Mouse (Mus musculus): ENCODE measurements around the gene Gm37240.

The Gm37240 gene

GRCm38 (mm10) chr3:85185827-85186226 is 701.5 kb downstream of the Gm37240 start:
- DNase-seq (ENCODE audit: low spot score), result peak; percentile 53

DNA sequence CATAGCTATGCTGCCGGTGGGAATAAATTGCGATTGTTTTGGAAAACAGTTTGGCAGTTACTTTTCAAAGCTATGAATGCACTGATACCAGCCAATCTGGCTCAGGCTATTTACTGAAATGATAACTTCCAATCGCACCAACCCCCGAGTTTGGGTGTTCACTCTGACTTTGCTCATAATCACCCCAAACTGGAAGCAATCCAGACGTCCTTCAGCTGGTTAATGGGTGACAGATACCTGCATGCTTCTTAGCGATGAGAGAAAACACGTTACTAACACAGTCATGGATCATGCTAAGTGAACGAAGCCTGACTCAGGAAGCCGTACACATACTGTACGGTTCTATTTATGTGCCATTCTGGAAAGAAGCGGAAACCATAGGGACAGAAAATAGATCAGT is 702.4 kb downstream of the Gm37240 start:
- DNase-seq (ENCODE audit: low spot score), result no peak

DNA sequence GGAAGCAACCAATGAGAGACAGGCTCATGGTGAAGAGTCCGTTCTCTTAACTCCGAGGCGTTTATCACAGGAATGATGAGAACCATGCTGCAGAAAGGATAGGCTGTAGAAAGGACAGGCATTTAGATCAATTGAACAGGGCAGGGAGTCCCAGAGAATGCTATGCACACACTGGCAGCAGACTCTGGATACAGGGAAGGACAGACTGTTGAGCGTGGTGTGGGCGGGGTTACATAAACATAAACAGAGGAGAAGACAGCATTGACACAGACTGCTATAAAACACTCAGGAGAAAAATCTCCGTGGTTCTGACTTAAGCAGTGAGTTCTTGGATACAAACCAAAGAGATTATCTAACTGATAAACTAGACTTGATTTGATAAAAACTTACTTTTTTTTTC is 703.2 kb downstream of the Gm37240 start:
- no peak for DNase-seq (ENCODE audit: low spot score)

GRCm38 (mm10) chr3:85176736-85177135 is 710.6 kb downstream of the Gm37240 start:
- no peak for DNase-seq (ENCODE audit: low spot score)

- no peak for DNase-seq (ENCODE audit: low spot score)
Measured at GRCm38 (mm10) chr3:85174542-85175469, 712.5 kb downstream of the Gm37240 start.

DNA sequence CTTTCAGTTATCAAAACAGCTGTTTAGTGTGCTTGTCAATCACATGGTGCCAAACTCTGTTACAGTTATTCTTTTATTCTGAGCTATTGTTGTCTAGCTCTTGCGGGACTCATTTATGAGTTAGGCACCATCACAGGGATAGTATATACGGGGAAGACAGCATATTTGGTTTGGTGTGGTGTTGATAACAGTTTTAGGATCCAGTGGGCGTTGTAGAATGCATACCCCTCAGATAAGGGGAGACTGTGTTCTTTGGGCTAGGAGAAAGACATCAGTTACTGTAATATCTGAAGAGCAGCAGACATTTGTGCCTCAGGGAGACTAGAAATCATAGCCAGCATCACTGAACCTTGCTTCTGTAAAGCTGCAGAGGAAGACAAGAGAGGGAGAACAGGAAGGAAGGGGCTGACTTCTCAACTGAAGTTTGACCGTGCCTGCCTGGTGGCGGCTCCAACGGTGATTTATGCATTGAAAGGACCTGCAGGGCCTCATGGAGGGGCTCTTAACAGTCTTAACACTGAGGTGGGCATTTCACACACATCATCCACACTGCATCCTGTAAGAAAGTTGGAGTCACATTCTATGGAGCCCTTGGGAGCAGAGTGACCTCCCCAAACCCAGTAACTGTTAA is 713.8 kb downstream of the Gm37240 start:
- no peak for DNase-seq (ENCODE audit: low spot score)

GRCm38 (mm10) chr3:85172532-85172931 is 714.8 kb downstream of the Gm37240 start:
- no peak for DNase-seq (ENCODE audit: low spot score)

GRCm38 (mm10) chr3:85172096-85172495 is 715.2 kb downstream of the Gm37240 start:
- DNase-seq (ENCODE audit: low spot score), result no peak

DNA sequence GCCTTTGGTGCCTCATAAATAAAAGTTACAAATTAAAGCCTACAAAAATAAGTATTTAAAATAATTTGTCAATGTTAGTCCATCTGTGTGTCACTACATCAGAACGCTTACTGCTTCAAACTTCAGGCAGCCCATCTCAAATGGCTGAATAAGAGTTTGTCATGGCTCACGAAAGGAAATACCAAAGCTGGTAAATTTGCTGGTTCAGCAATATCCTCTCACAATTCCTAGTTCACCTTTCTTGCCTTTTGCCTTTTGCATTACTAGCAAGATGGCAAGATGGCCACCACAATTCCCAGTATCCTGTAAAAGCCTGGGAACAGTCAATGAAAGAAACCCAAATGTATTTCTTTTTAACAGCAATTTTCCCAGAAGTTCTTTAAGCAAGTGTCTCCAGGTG is 718.5 kb downstream of the Gm37240 start:
- no peak for DNase-seq (ENCODE audit: low spot score)

GRCm38 (mm10) chr3:85164931-85165330 is 722.4 kb downstream of the Gm37240 start:
- no peak for DNase-seq (ENCODE audit: low spot score)

- no peak for DNase-seq (ENCODE audit: low spot score)
Measured at GRCm38 (mm10) chr3:85163396-85163795, 723.9 kb downstream of the Gm37240 start.

GRCm38 (mm10) chr3:85162430-85162829 is 724.9 kb downstream of the Gm37240 start:
- no peak for DNase-seq (ENCODE audit: low spot score)

DNA sequence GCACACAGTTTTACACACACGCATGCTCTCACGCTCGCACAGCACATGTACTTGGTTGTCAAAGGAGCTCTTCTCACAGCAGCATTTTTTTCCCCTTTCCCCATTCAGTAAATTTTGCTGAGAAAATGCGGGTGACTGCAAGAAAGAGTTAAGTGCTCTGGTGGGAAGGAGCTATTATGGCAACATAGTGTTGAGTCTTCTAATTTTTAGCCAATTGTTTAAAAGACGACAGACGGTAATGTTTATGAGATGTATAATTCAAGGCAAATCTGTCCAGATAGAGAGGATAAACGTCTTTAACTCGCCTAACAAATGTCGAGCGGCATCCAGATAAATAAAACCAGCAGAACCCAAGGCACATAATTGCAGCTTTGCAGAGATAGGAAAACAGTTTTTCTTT is 726.5 kb downstream of the Gm37240 start:
- DNase-seq (ENCODE audit: low spot score), result no peak

GRCm38 (mm10) chr3:85159631-85160030 is 727.7 kb downstream of the Gm37240 start:
- DNase-seq (ENCODE audit: low spot score), result no peak

DNA sequence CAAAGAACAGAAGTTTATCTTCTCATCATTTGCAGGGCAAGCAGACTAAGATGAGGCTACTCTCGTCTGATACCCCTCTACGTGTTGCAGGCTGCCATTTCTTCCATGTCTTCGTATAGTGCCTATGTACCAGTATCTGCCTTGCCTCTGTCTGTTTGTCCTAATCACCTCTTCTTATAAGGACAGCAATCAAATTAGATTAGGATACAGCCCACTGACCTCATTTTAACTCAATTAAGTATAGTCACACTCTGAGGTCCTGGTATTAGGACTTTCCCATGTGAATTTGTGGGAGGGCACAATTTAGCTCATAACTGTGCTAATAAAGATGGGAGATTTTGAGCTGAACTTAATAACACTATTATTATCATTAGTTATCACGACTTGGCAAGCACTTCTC is 738.5 kb downstream of the Gm37240 start:
- no peak for DNase-seq (ENCODE audit: low spot score)

GRCm38 (mm10) chr3:85148038-85148550 is 739.2 kb downstream of the Gm37240 start:
- DNase-seq (ENCODE audit: low spot score), result no peak

DNA sequence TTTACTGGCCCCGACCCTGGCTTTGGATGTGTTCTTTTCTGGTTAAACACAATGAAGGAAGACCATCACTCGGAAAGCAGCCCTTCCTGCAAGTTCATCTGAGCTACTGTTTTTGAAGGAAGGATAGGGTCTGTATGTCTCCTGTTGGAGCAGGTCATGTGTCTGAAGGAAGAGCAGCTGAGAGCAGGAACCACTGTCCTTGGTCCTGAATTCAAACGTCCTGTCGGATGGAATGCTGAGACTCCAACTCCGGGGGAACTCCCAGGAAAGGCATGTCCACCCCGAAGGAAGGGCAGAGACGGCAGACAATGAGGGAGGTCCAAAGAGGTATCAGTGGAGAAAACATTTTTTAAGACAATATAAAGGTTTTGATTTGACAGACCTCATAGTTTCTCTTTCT is 741.8 kb downstream of the Gm37240 start:
- peak; percentile 45 for DNase-seq (ENCODE audit: low spot score)

DNA sequence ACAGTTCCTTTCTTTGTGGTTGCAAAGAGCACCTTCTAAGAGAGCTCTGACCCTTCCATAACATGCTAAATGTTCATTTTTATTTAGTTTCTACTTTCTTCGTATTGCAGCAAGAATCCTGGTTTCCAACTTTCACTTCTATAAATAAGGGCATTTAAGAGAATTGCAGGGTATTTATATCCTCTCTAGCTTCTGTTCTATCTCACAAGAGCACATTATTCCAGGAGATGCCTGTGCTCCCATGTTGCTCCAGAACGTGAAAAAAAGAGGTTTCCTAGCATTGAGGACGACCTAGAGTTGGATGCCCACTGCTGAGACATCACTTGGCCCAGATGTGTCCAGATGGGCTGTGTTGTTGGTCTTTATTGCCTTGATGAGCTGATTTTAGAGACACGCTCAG is 742.2 kb downstream of the Gm37240 start:
- DNase-seq (ENCODE audit: low spot score), result no peak

GRCm38 (mm10) chr3:85144425-85144824 is 742.9 kb downstream of the Gm37240 start:
- no peak for DNase-seq (ENCODE audit: low spot score)

DNA sequence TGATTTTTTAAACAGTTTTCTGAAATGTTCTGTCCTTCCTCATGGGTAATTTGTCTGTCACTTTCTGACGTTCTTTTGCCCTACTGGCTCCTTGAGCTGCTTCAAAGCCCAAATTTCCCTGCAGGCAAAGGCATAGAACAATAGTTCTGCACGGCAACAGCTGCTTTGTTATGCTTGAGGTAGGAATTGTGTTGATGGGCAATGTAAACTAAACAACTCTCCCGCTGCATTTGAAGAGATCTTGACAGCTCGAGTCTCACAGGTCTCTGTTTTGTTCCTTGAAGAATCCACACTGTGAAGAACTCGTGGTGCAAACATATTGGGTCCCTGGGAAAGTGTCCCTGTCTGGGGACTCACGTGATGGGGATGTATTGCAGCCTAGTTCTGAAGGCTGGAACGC is 746.8 kb downstream of the Gm37240 start:
- no peak for DNase-seq (ENCODE audit: low spot score)

GRCm38 (mm10) chr3:85138407-85138806 is 748.9 kb downstream of the Gm37240 start:
- no peak for DNase-seq (ENCODE audit: low spot score)

DNA sequence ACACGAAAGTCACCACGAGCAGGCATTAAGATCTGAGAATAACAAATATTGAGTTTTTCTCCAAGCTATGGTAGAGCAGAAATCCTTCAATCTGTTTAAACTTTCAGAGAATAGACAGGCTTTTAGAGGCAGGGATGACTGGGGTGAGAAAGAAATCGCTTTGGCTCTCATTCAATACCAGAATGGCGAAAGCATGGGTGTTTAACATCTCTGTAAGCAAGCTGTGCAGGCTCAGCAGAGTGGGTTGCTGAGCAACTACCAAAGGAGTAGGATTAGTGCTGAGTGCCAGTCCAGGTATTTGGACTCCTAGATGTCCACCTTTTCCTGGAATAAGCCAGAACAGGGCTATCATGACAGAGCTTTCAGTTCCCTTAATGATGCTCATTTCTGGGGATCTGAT is 753.8 kb downstream of the Gm37240 start:
- no peak for DNase-seq (ENCODE audit: low spot score)

GRCm38 (mm10) chr3:85131878-85132277 is 755.4 kb downstream of the Gm37240 start:
- no peak for DNase-seq (ENCODE audit: low spot score)

All from testis, postnatal 10 days (tissue).